Mouse (Mus musculus) ES-E14 (cell line): ENCODE results near the gene Ddc. TPM values are rescaled to one million over a fixed set of nuclear protein-coding genes. Genes with fewer than 3 reads are reported as not detected.

Experiments used
- DNase-seq: peaks from one replicate; pipeline ENCODE4 v3.0.0-alpha.2; 2013; ENCODE audit warnings: low read depth, low spot score
- H3K27ac ChIP-seq: 2 replicates; pipeline ENCODE4 v1.5.1; 2012; ENCODE audit warnings: low read depth, mild to moderate bottlenecking, low read length, moderate library complexity, mixed read lengths; ENCODE audit not compliant: poor library complexity, insufficient read depth, severe bottlenecking
- H3K36me3 ChIP-seq: 2 replicates; pipeline ENCODE4 v1.6.1; 2012; ENCODE audit warnings: mild to moderate bottlenecking, low read length, moderate library complexity, mixed read lengths; ENCODE audit not compliant: control insufficient read depth, poor library complexity, insufficient read depth, severe bottlenecking
- H3K4me1 ChIP-seq, 2 experiments: fragments of 150-350 bp in 1 of 2; sonication (generic) in 1 of 2; 2 replicates each; pipeline ENCODE4 v1.6.1; 2012; ENCODE audit warnings: low read length in 2 of 2, mild to moderate bottlenecking in 1 of 2, mixed read lengths in 1 of 2; ENCODE audit not compliant: control insufficient read depth in 2 of 2, insufficient read depth in 2 of 2, poor library complexity in 1 of 2
- H3K4me3 ChIP-seq, 2 experiments: fragments of 150-350 bp in 1 of 2; sonication (generic) in 1 of 2; 2 replicates each; pipeline ENCODE4 v1.5.1; 2012; ENCODE audit warnings: low read length in 2 of 2, low read depth in 1 of 2, mild to moderate bottlenecking in 1 of 2, mixed read lengths in 1 of 2; ENCODE audit not compliant: insufficient read depth in 1 of 2, poor library complexity in 1 of 2, severe bottlenecking in 1 of 2
- H3K9ac ChIP-seq: 2 replicates; pipeline ENCODE4 v1.6.1; 2012; ENCODE audit warnings: low read depth, mild to moderate bottlenecking, low read length, mixed read lengths; ENCODE audit not compliant: poor library complexity, insufficient read depth, severe bottlenecking
- H3K9me3 ChIP-seq: fragments of 150-350 bp; sonication (generic); 2 replicates; pipeline ENCODE4 v1.6.1; 2012; ENCODE audit warnings: low read depth, mild to moderate bottlenecking, low read length; ENCODE audit not compliant: control insufficient read depth, insufficient read depth
- CHD2 ChIP-seq: IDR thresholded peaks from 2 replicates; pipeline ENCODE4 v1.6.1; 2014; ENCODE audit warnings: mild to moderate bottlenecking, low read depth, low read length, inconsistent platforms
- HCFC1 ChIP-seq: IDR thresholded peaks from 2 replicates; pipeline ENCODE4 v1.6.1; 2012; ENCODE audit warnings: low read length, inconsistent platforms, borderline replicate concordance; ENCODE audit not compliant: insufficient read depth
- MAFK ChIP-seq: IDR thresholded peaks from 2 replicates; pipeline ENCODE4 v1.6.1; 2014; ENCODE audit warnings: mild to moderate bottlenecking, low read depth, low read length, inconsistent platforms; ENCODE audit not compliant: insufficient read depth
- ZC3H11A ChIP-seq: IDR thresholded peaks from 2 replicates; pipeline ENCODE4 v1.6.1; 2012; ENCODE audit warnings: low read depth, mild to moderate bottlenecking, inconsistent platforms, low read length, borderline replicate concordance
- ZNF384 ChIP-seq: IDR thresholded peaks from 2 replicates; pipeline ENCODE4 v1.6.1; 2012; ENCODE audit warnings: low read depth, low read length, inconsistent platforms
- in situ Hi-C, 2 experiments: fragments of 600-800 bp; cut with MboI; formaldehyde crosslinking; loops; one replicate each; pipeline ENCODE4 v1.15.1; 2025; ENCODE audit warnings: low sequenced_read_pairs in 2 of 2, inconsistent platforms in 1 of 2; ENCODE audit not compliant: unreplicated experiment in 2 of 2
- total RNA-seq: library from RNA; depleted of rRNA; stranded (reverse); fragments of 300-350 nt; gene quantifications from 2 replicates; pipeline ENCODE4 v1.2.3, GENCODE M21; 2012

Ddc gene
- total RNA-seq, 1 experiment, result 29.1 TPM

GRCm38 (mm10) chr11:11901509-11901908 lies 3.6 kb upstream of the Ddc start:
- no peak overlapping the region for H3K4me3 ChIP-seq
- no peak overlapping the region for H3K27ac ChIP-seq
- H3K36me3 ChIP-seq, result no peaks in the 10 kb centered on the region
- in situ Hi-C loops, result no loop called here
- no peak for TF ChIP-seq ZNF384
- TF ChIP-seq MAFK, result no peak
- TF ChIP-seq HCFC1, result no peak
- no peak for TF ChIP-seq ZC3H11A
- no peak for TF ChIP-seq CHD2
- H3K4me1 ChIP-seq, result 0 out of 4 replicates have a peak, but pooled peaks cover 3 to 4% of the 10 kb centered on the region in 2 experiments
- no peak overlapping the region for H3K9ac ChIP-seq
- no peaks in the 10 kb centered on the region for H3K9me3 ChIP-seq
- no peak for DNase-seq

- Histone ChIP-seq H3K9ac (no peak overlapping the region), H3K27ac (no peak overlapping the region), H3K9me3 (no peaks in the 10 kb centered on the region), H3K4me3 (no peak overlapping the region), H3K4me1 (no peaks in the 10 kb centered on the region), H3K36me3 (no peaks in the 10 kb centered on the region)
- DNase-seq, result no peak
- TF ChIP-seq ZNF384 (no peak), ZC3H11A (no peak), MAFK (no peak)
- in situ Hi-C loops, result no loop called here
These were observed 552 bp upstream of the Ddc start for GRCm38 (mm10) chr11:11898496-11898895.

DNA sequence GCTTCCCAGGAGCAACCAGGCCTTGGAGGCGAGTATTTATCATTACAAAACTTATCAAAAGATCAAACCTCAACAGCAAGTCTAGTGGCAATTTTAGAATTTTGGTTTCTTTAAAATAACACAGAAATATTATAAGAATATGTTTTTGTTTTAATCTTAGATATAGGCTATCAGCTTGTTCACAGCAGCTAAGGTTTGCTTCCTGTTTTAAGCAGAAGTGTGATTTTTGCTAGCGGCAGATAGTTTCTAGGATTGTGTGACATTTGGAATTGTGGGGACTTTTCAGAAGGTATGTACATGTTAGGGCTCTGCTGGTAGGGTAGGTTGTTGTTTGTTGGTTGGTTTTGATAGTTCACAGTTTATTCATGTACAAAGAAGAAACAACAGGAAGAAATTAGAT lies 2.5 kb downstream of the Ddc start:
- in situ Hi-C loops, result no loop called here
- no peak for DNase-seq
- TF ChIP-seq CHD2 (no peak), MAFK (no peak), HCFC1 (no peak), ZC3H11A (no peak), ZNF384 (no peak)
- Histone ChIP-seq H3K4me1 (peaks cover 0 to 5% of the 10 kb centered on the region in 2 experiments; a peak in 1 of 4 replicates), H3K27ac (no peak overlapping the region), H3K4me3 (no peak overlapping the region), H3K36me3 (no peaks in the 10 kb centered on the region), H3K9ac (no peak overlapping the region), H3K9me3 (no peaks in the 10 kb centered on the region)

DNA sequence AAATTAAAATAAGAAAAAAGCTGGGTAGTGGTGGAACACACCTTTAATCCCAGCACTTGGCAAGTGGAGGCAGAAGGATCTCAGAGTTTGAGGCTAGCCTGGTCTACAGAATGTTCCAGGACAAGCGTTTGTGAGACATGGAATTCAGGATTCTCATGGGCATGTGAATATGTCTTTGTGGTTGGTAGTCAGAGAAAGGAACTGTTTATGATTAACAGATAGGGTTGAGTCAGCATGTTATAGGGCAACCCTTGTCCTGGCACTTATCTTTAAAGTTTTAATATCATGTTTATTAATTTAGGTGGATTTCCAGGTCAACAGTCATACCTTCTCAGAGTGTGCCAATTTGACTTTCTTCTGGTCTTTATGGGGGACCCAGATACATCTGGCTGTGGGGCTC lies 4.2 kb downstream of the Ddc start:
- H3K27ac ChIP-seq, result no peak overlapping the region
- in situ Hi-C loops, result no loop called here

DNA sequence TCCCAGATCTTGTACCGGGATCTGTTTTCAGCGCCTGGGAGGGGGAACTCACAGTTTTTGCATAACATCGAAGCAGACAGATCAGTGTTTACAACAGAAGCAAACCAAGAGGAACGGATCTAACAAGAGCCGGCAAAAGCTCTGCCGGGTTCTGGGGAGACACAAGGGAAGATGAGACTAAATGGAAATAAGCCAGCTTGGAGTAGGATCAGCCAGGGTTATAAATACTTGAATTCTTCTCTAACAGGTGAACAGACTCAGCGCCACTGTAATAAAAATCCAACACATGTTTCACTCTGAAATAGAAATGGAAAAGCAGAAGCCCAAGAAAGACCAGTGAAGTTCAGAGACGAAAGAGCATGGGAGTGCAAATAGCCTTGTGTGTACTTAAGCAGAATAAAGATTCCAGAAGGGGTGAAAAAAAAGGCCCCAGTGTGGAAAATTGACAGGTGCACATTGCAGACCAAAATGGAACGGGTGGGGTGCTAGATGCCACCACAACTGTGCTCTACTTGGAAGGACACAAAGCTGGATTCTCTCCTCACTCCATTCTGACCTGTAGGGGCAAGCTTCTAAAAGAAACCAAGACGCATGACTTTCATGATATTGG lies 4.8 kb downstream of the Ddc start:
- TF ChIP-seq HCFC1 (no peak), ZC3H11A (no peak), CHD2 (no peak), MAFK (no peak), ZNF384 (no peak)
- Histone ChIP-seq H3K4me1 (peaks cover 0 to 5% of the 10 kb centered on the region in 2 experiments; a peak in 1 of 4 replicates), H3K36me3 (no peaks in the 10 kb centered on the region), H3K4me3 (no peak overlapping the region; a peak in 1 of 4 replicates), H3K9ac (no peak overlapping the region), H3K9me3 (no peaks in the 10 kb centered on the region), H3K27ac (no peak overlapping the region)
- DNase-seq, result no peak
- in situ Hi-C loops, result no loop called here

More for the DNA sequence above, 4.2 kb downstream of the Ddc start:
- Histone ChIP-seq H3K4me3 (no peak overlapping the region), H3K4me1 (peaks cover 0 to 5% of the 10 kb centered on the region in 2 experiments; a peak in 1 of 4 replicates), H3K36me3 (no peaks in the 10 kb centered on the region), H3K9me3 (no peaks in the 10 kb centered on the region), H3K9ac (no peak overlapping the region)
- TF ChIP-seq MAFK (no peak), ZC3H11A (no peak), ZNF384 (no peak), HCFC1 (no peak), CHD2 (no peak)
- DNase-seq, result no peak
